Mouse (Mus musculus): ENCODE results near the gene Mad1l1.

Gene Mad1l1

DNA sequence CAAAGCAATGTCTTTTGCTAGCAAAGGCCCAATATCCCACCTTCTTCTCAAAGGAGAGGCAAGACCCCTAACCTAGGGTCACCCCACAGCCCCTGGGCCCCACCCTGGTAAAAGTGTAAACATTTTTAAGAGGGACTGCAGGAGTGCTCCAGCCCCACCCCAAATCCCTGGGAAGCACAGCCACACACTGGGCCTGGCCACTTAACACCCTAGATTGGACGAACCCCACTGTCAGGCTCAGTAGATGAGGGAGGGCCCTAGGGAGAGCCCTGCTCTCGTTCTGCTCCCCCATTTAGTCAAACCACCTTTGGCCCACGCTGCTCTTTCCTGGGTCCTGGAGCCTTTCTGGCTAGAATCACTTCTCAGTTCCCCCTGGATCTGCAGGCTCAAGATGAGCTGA lies 145.0 kb downstream of the Mad1l1 start:
- no peak for DNase-seq (ENCODE audit: low spot score)

DNA sequence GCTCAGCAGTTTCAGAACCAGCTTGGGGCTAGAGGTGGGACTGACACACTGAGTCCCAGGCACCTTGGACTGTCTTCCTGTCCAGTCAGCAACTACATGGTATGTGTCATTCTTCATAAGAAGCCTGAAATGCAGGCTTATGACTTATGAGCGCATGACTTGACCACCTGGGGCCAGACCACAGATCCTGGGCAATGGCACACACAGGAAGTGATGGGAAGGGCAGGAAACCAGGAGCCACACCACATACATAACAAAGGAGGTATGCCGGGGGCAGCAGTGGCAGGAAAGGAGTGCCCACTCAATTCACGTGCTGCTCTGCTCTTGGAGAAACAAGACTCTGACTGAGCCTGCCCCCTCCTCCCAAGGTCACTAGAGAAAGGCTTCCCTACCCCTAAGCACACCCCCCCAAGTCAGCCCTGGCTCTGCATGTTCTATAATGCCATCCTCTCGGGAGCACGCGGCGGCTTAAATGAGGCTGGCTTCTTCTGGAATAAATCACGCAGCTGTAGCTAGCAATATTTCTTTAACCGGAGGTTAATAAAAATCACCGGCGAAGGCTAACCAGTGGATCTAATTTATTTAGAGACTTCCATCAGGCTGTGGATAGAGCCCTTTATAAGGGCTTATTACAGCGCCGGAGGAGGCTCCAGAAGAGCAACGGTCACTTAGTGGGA lies 146.4 kb downstream of the Mad1l1 start:
- no peak for DNase-seq (ENCODE audit: low spot score)

DNA sequence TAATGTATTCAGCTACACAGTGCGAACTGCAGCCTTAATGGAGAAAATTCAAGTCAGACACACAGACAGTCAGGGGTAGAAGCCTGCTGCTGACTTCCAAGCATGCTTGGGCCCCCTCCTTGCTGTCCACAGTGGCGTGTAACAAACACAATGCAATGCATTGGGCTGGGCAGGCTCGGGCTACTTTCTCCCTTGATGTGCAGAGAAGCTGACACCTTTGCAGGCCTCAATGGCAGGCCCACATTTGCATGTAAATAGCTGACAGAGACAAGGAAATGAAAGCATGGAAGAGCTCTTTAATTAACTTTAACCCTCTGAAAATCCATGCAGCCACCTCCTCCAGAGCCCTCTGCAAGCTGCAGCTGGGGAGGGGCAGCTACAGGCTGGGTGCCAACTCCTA lies 147.3 kb downstream of the Mad1l1 start:
- no peak for DNase-seq (ENCODE audit: low spot score)

DNA sequence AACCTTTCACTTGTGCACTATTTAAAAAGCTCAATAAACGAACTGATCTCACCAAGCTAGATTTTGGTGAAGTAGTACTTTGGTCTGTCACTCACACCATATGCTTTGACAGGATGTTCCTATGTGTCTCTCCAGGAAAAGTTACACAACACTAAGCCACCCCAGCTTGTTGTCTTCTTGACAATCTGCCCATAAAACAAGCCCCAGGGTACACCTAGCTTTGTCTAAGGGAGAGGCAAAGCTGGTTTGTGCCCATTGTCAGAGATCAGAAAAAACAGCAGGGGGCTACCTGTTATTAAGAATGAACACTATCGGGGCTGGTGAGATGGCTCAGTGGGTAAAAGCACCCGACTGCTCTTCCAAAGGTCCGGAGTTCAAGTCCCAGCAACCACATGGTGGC lies 148.2 kb downstream of the Mad1l1 start:
- DNase-seq (ENCODE audit: low spot score), result no peak

DNA sequence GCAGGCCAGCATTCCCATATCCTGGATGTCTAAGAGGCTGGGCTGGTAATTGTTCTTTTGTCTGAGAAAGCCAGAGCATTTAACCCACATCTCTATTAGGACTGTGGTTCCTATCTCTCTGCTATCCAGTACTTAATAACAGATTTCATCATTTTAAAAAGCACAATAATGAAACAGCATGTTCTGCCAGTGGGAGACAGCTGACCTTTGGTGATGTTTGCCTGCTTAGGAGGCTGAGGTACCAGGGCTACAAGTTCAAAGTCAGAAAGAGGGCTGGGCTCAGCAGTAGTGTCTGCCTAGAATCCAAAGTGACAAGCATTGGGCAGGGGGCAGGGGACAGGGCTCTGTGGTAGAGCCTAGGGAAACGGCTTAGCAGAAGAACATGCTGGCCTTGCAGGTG lies 149.6 kb downstream of the Mad1l1 start:
- DNase-seq (ENCODE audit: low spot score), result no peak

DNA sequence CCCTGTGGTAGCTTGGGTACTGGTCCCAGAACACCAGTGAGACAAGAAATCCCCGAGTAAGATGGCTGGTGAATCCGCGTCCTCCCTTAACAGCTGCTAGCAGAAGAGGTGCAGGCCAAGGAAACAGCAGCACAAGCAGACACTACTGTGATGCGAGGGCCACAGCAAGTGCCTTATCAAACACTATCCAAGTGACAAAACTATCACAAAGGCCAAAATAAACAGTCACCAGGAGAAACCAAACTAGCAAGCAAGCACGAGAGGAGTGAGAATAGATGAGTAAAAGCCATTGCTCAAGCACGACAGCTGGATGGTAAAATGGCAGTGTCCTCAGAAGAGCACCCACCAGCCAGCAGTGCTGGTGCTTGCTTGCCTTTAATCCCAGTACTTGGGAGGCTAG lies 153.8 kb downstream of the Mad1l1 start:
- no peak for DNase-seq (ENCODE audit: low spot score)

DNA sequence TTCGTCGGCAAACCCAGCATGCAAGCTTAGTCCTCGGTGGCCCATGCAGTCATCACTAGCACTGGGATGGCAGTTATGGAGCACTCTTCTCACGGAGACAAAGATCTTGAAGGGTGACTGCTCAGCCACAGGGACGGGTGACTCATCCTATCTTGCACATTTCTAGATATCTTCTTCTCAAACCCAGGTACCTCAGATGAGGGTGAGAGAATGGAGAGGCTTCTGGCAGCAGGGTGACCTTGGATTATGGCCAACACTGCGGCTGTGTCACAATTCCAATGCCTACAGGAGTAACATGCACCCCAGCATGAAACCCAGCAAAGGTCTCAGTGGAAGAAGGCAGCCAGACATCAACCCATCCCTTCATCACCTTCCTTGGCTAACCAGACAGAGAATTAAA lies 154.3 kb downstream of the Mad1l1 start:
- no peak for DNase-seq (ENCODE audit: low spot score)

DNA sequence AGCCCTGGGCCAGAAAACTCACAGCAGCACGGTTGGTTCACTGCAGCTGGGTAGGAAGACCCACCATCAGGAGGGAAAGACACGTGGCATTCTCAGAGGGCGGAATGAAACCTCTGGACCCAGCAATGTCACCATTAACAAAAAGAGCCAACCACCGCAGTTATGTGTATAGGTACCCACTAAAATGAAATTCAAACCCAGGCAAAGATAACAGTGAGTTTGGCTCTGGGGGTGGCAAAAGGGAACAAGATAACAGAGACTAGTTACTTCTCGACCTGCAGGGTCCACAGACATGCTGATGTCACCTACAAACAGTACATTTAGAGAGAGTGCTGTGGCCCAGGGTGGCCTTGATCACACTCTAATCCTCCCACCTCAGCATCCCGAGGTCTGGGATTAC lies 157.4 kb downstream of the Mad1l1 start:
- DNase-seq (ENCODE audit: low spot score), result no peak

DNA sequence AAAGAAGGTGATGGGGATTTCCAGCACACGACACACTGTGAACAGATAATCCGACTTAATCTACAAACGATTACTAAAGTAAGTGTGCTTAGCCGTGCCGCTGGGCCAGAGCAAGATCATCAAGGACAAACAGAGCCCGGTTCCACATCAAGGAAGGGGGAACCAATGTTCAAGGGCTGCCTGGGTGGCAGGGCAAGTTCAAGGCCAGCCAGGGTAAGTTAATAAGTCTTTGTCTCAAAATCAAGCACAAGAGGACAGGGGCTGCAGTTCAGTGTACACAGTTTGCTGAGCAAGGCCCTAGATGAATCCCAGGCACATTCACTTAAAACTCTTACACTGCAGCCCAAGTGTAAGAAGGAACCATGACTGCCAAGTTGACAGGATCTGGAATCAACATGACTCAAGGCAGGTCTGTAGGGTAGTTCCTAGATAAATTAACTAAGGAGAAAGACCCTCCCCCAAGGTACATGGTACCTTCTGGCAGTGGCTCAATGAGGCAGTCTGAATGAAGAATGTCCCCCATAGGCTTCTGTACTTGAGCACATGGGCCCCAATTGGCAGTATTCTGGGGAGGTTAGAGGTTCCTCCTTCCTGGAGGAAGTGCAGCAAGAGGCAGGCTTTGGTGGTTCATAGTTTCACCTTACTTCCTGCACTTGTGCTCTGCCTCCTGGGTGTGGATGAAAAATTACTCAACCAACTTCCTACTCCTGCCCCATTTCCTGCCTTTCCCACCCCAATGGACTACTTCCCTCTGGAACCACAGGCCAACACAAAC lies 159.1 kb downstream of the Mad1l1 start:
- no peak for DNase-seq (ENCODE audit: low spot score)

DNA sequence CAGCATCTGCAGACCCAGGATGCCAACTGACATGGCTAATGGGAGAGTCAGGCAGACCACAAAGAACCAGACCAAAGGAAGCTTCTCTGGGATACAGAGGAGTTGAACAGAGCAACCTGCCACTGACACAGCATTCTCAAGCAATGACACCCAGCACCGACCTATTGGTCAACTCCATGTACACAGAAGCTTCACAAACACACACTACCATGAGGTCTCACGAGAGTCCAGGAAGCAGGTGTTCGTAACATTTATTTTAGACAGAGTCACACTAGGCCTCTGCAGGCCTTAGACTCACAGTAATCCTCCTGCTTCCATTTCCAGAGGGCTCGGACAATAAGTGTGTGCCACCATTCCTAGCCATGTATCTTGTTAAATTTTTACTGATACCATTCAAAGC lies 162.3 kb downstream of the Mad1l1 start:
- DNase-seq (ENCODE audit: low spot score), result no peak

DNA sequence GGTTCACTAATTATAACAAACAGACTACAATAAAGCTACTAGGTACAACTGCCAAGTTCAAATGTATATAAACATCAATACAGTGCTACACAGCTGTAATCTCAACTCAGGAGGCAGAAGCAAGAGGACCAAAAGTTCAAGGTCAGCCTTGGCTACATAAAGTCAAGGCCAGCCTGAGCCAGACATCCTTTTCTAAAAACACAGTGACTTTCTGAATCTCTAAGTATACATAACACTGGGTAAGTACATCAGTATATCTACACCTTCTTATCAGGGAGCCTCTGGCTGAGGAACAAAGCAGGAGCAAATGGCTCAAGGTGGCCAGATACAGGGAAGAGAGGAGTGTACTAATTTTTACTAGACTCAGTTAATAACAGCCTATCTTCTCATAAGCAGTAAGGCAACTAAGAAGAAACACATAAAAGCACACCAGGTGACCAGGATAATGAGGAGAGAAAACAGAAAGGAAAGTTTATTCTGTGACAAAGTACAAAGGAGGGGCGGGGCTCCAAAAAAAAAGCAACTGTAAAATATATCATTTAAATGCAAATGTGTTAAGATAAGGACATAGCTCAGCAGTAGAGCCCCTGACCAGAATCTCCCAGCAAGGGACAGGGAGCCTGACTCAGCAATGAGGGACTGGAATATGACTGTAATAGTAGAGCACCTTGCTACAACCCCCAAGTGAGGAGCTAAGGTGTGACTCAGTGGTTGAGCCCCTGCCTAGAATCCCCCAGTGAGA lies 163.3 kb downstream of the Mad1l1 start:
- DNase-seq (ENCODE audit: low spot score), result no peak

DNA sequence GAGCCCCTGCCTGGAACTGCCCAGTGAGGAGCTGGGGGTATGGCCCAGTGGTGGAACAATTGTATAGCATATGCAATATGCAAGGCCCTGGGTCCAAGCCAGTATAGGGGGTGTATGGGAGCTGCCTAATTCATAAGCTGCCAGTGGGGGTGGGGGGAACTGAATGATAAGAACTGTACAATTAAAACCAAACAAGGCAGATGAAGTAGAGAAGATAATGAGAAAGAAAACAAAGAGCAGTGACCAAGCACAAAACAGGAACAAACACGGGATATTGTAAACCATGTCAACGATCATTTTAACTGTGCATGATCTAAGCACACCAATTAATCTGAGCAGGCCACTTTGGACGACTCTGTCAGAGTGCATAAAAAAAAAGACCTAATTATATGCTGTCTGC lies 167.2 kb downstream of the Mad1l1 start:
- no peak for DNase-seq (ENCODE audit: low spot score)

DNA sequence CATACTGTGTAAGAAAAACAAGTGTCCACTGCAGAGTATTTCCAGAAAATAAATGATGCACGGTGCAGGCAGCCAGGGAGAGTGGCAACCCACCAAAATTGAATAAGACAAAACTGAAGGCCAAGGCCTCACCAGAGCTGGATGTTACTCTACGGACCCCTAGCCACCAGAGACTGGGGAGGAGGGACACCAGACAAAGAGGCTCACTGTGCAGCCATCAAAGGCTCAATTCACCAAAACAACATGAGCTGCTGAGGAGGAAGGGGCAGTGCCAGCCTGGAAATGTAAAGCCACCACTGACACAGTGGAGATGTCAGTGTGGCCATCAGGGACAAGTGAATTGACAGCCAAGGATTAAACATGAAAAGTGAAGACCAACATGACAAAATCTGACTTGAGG lies 169.5 kb downstream of the Mad1l1 start:
- no peak for DNase-seq (ENCODE audit: low spot score)

DNA sequence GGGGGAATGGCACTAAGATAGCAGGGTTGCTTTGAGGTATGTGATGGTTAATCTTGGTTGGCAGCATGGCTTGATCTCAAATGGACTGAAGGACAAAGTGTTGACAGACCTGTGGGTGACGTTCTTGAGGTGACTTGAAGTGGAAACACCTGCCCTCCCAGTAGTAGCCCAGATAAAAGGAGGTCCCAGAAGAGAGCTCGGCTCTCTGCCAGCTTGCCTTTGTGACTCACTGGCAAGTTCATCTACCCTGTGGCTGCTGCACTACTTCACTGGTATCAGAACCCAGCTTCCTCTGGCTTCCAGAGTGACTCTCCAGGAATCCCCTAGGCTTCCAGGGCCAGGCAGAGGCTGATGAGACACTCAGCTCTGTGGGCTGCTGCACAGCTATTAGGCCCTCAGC lies 170.2 kb downstream of the Mad1l1 start:
- no peak for DNase-seq (ENCODE audit: low spot score)

DNA sequence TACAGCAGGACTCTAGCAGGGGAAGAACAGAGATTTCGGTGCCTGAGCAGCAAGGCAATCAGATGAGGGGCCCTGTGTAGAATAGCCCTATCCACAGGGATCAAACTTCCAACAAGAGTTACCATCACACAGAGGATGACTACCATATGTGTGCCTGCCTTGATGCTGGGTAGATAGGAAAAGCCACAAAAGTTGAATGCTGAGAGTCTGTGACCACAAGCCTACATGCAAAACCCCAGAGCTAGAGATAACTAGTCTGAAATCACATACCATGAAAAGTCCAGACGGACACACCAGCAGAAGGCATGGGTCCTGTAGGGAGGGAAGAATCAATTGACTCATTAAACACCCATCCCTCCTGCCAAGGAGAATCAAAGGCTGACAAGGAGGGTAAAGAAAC lies 170.7 kb downstream of the Mad1l1 start:
- no peak for DNase-seq (ENCODE audit: low spot score)

DNA sequence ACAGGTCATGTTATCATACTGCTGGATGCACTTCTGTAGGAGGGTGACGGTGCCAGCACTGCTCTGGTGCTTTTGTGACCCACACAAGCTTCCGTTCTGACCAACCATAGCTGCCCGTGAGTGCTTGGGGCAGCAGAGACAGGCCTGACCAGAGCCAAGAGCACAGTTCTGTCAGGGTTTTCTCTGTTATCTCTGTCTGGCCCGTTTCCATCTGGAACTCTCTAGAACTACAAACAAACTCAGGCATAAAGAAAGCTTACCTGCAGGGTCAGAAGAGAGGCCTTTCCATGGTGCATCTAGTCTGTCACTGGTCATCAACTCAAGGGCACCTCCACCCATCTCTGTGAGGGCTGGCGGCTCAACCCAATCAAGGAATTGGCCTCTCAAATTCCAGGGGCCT lies 171.2 kb downstream of the Mad1l1 start:
- DNase-seq (ENCODE audit: low spot score), result no peak

DNA sequence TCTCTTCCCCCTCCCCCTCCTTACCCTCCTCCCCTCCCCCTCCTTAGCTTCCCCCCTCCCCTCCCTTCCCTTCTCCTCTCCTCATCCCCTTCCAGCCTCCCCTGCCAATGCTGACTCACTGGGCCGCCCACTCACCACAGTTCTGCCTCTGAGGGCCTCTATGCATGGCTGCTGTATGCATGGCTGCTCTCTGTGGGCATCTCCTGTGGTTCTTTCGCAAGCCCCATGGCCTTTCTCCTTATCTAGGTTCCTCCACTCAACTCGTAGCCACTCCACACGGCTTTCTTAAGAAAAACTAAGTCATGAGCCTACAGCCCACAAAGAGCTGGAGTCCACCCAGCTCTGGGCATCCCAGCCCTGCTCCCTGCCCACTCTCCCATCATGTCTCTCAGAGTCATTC lies 172.1 kb downstream of the Mad1l1 start:
- no peak for DNase-seq (ENCODE audit: low spot score)

DNA sequence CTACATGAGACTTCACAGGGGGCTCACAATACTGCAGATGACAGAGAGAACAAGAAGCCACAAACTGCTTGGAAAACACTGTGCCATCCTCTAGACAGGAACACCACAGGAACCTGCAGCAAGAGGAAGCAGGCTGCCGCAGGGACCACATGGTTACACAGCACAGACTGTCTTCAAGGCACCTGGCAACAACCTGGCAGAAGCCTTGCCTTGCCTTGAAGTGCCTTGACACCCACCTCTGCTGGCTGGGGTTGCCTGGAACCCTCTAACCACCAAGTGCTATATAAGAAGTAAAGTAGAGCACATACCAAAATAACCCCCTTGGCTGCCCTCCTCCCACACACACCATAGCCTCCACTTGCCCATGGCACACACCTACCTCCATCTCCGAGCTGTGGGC lies 177.8 kb downstream of the Mad1l1 start:
- DNase-seq (ENCODE audit: low spot score), result no peak

DNA sequence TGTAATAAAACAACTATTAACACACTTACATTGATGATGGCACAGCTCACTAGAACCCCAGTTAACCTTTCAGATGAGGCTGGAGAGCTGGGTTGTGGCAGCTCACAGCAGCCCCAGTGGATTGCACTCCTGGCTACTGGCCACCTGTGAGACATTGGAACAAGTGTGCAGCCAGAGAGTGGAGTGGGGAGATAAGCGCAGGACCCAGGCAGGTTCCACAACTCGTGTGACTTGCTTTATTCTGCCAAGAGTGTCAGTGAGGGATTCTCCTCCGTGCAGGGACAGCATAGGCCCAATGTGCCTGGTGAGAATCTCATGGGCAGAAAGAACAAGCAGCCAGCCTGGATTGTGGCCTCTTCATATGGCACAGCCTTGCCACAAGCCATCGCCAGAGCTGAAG lies 180.0 kb downstream of the Mad1l1 start:
- DNase-seq (ENCODE audit: low spot score), result no peak

DNA sequence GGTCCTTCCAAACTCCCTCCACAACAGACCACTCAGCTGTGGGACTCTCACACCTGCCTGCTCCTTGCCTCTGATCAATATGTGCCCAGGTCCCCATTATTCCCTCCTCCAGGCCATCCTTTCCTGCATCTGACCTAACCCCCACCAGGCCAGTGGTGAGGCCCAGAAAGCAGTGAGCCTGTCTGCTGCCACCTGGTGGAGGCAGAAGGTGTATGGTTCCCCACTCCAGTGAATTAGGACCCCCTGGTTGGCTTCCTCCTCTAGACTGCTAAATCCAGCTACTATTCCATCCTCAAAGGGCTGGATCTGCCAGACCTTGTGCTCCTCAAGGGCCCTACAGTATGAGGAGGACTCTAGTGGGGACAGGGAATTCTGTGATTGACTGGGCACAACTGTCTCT lies 181.1 kb downstream of the Mad1l1 start:
- no peak for DNase-seq (ENCODE audit: low spot score)

DNA sequence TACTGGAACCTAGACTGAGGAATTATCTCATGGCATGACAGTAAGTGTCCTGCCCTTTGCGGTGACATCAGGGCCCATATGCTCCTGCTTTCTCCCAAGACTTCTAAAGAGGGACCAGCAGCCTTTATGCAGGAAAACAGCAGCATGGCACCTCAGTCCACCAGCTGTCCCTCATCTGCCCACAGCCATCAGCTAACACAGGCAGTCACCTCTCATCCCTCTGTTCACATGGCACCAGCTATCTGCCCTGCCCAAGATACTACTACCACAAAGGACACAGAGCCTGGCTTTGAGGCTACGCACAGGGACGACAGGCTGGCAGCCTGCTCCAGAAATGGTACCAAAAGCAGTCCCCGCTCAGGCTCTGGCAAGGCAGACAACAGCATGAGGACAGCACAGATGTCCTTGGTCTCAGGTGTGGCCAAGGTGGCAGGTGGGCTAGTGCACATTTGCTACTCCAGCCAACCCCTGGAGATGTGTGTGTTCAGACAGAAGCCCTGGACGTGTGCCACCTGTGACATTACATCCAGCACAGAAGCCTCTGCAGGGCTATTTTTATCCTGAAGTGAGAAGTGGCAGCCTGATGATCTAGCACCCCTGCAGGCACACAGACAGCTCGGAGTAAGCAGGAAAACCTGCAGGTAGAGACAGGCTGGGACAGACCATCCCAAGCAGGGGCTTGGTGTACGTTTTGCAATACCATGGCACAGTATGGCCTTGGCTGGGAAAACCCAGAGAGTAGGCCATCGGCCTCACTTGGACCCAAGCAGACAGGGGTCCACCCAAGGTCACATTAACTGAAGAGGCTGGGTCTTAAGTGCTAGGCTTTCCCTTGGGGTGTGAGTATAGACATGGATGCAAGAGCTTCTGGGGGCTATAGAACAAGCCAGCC lies 185.4 kb downstream of the Mad1l1 start:
- no peak for DNase-seq (ENCODE audit: low spot score)

DNA sequence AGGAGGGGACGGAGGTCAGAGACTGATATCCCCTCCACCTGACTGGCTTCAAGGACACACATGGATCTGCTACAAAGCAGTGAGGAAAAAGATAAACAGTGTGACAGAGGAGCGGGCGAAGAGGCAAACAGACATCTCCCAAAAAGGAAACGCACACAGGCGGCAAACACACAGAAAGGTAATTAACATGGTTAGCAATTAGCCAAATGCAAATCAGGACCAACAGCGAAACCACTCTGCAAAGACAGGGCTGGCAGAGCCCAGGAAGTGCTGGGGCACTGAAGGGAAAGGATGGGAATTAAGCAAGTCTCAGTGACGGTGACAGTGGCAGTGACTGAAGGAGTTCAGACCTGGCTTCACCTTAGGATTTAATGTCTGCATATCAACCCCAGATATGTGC lies 187.3 kb downstream of the Mad1l1 start:
- DNase-seq (ENCODE audit: low spot score), result no peak
